Mouse (Mus musculus): Measurements from ENCODE around the gene Srxn1. TPM values are rescaled to one million over a fixed set of nuclear protein-coding genes. Genes with fewer than 3 reads are reported as not detected.

Gene Srxn1
- total and polyA plus RNA-seq, 3 experiments: 19.2 to 35.9 (median 23.9) TPM

DNA sequence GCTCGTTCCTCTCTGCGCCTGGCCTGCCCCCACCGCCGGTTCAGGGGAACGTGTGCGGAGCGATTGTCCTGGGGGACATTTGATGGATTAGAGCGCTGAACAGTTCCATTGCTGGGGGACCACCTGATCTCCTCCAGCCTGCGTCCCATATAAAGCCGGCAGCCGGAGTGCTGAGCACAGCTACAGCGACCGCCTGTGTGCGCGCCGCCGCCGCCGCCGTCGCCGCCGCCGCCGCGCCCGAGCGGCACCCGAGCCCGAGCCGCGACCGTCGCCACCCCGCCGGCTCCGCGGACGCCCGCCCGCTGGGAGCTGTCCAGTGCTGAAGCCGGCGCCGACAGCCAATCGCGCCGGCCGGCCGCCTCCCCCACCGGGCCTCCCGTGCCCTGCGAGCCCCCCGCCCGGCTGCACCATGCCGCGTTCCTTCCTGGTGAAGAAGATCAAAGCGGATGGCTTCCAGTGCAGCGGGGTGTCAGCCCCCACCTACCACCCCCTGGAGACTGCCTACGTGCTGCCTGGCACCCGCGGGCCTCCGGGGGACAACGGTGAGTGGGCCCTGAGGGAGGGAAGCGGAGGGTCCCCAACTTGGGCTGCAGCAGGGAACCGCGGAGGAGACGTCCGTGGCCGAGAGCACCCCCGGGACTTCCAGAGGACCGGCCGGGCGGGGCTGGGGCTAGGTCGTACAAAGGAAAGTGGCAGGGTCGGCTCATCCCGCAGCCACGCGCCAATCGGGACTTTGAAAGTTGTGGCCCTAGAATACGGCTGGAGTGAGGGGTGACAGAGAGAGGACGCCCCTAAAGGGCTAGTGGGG, 23.5 kb upstream of the Srxn1 start:
- H3K27ac ChIP-seq: no peak overlapping the region
- TF ChIP-seq POLR2A (IDR thresholded peaks at IDR 0.05; ENCODE audit: insufficient read depth, low read depth, low read length) (no peak), CTCF (IDR thresholded peaks at IDR 0.05) (no peak), EP300 (IDR thresholded peaks at IDR 0.05; ENCODE audit: insufficient read depth, low read depth, low read length) (no peak)
- 2% methylated on average over 81 of the region's 81 CpGs for WGBS
- intact Hi-C loops (cut with DNase I): loop anchor here (5.0 kb wide), 1 partner anchor 55 kb away; no protein-coding TSS in a partner anchor
- H3K36me3 ChIP-seq (ENCODE audit: control insufficient read depth, insufficient read depth, low read length): no peaks in the 10 kb centered on the region
- H3K4me3 ChIP-seq: 0 out of 2 replicates have a peak overlapping the region, but pooled peaks have one; percentile 29
- no peaks in the 10 kb centered on the region for H3K4me1 ChIP-seq (ENCODE audit: control insufficient read depth, insufficient read depth, low read length)
- peak; percentile 85 to 90 for DNase-seq
- no peak overlapping the region for H3K9ac ChIP-seq (ENCODE audit: low read depth, low read length)
- peaks cover 10% of the 10 kb centered on the region for H3K27me3 ChIP-seq (ENCODE audit: control insufficient read depth, insufficient read depth, low read length)
- H3K79me2 ChIP-seq (replicated peaks; ENCODE audit: control insufficient read depth, insufficient read depth, low read length): no peaks in the 10 kb centered on the region

DNA sequence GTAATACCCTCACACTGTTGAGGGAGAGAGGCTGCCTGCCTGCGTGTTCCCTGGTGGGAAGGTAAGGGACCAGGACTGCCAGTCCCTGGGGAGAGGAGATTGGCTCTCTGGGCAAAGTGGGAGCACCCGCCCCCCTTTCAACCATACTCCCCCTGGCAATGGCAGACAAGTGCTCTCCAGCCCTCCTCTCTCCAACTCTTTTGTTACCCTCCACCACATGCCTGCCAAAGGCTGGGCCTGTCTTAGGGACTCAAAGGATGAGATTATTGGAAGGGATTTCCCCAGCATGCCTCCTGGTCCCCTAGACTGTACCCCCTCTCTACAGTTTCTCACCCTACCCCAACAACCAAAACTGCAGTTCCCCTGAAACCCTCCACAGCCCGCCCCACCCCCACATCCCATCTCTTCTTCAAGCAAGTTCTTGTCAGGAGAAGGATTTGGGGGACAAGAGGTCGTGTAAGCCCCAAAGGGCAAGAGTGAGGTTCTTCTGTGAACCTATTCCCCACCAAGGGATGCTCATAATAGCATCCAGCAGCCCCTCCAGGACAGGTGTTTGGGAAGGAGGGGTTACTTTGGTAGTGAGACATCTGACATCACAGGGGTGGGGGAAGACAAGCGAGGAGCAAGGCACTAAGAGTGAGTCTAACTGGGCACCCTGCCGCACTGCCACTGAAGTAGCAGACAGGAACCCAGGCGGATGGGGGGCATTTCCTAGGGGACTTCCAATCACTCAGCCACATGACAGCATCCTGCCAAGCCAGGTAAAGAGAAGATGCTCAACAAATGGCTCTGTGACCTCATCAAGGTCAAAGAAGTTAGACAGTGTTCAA, 22.6 kb upstream of the Srxn1 start:
- no peaks in the 10 kb centered on the region for H3K36me3 ChIP-seq (ENCODE audit: control insufficient read depth, insufficient read depth, low read length)
- DNase-seq: no peak
- no peaks in the 10 kb centered on the region for H3K79me2 ChIP-seq (replicated peaks; ENCODE audit: control insufficient read depth, insufficient read depth, low read length)
- intact Hi-C loops (cut with DNase I): loop anchor here (5.0 kb wide), 1 partner anchor 55 kb away; no protein-coding TSS in a partner anchor
- H3K27ac ChIP-seq: no peak overlapping the region
- peaks cover 7% of the 10 kb centered on the region for H3K27me3 ChIP-seq (ENCODE audit: control insufficient read depth, insufficient read depth, low read length)
- H3K4me3 ChIP-seq: no peak overlapping the region
- H3K9ac ChIP-seq (ENCODE audit: low read depth, low read length): no peak overlapping the region
- TF ChIP-seq CTCF (IDR thresholded peaks at IDR 0.05) (no peak), EP300 (IDR thresholded peaks at IDR 0.05; ENCODE audit: insufficient read depth, low read depth, low read length) (no peak), POLR2A (IDR thresholded peaks at IDR 0.05; ENCODE audit: insufficient read depth, low read depth, low read length) (no peak)
- H3K4me1 ChIP-seq (ENCODE audit: control insufficient read depth, insufficient read depth, low read length): no peaks in the 10 kb centered on the region
- 21% methylated on average over 7 of the region's 7 CpGs for WGBS

DNA sequence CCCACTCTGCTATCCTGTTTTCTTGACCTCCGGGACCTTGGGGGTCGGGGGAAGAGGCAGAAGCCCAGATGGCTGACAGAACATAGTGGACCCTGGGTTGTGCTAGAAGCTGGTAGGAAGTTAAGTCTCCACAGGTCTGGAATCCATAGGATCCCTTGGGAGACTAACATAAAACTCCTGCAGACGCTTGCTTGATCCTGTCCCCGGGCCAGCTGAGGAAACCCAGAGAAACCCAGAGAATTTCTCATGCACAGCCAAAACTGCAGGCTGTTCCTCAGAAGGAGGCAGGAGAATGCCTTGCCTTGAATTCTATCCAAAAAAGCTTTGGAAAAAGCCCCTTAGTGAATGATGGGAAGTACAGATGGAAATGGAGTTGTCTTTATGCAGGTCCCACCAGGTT, 21.9 kb upstream of the Srxn1 start:
- no peak overlapping the region for H3K4me3 ChIP-seq
- H3K36me3 ChIP-seq (ENCODE audit: control insufficient read depth, insufficient read depth, low read length): no peaks in the 10 kb centered on the region
- H3K4me1 ChIP-seq (ENCODE audit: control insufficient read depth, insufficient read depth, low read length): no peaks in the 10 kb centered on the region
- H3K9ac ChIP-seq (ENCODE audit: low read depth, low read length): no peak overlapping the region
- H3K27ac ChIP-seq: no peak overlapping the region
- H3K27me3 ChIP-seq (ENCODE audit: control insufficient read depth, insufficient read depth, low read length): peaks cover 7% of the 10 kb centered on the region
- intact Hi-C loops (cut with DNase I): loop anchor here (5.0 kb wide), 1 partner anchor 56 kb away; no protein-coding TSS in a partner anchor
- H3K79me2 ChIP-seq (replicated peaks; ENCODE audit: control insufficient read depth, insufficient read depth, low read length): no peaks in the 10 kb centered on the region
- 59% methylated on average over 4 of the region's 4 CpGs for WGBS
- no peak for DNase-seq
- TF ChIP-seq CTCF (IDR thresholded peaks at IDR 0.05) (no peak), POLR2A (IDR thresholded peaks at IDR 0.05; ENCODE audit: insufficient read depth, low read depth, low read length) (no peak), EP300 (IDR thresholded peaks at IDR 0.05; ENCODE audit: insufficient read depth, low read depth, low read length) (no peak)

DNA sequence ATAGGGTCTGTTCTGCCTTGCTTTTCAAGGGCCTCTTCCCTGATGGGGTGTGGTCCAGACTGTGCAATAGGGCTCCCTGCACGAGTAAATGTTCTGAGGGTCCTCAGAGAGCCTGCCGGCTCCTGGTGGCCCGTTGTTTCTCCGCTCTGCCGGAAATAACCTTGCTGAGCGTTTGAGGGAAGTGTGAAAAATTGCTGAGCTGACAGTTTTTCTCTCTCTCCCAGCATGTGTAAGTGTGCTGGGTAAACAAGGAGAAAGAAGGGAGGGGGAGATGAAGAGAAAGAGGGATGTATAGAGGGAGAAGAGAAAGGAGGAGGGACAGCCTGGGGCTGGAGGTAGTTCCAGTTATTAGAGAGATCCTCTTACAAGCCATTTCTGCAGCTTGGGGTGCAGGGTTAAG, 21.0 kb upstream of the Srxn1 start:
- no peak for DNase-seq
- no peak overlapping the region for H3K4me3 ChIP-seq
- no peak overlapping the region for H3K27ac ChIP-seq
- H3K79me2 ChIP-seq (replicated peaks; ENCODE audit: control insufficient read depth, insufficient read depth, low read length): no peaks in the 10 kb centered on the region
- H3K36me3 ChIP-seq (ENCODE audit: control insufficient read depth, insufficient read depth, low read length): no peaks in the 10 kb centered on the region
- intact Hi-C loops (cut with DNase I): loop anchor here (5.0 kb wide), 1 partner anchor 57 kb away; no protein-coding TSS in a partner anchor
- TF ChIP-seq POLR2A (IDR thresholded peaks at IDR 0.05; ENCODE audit: insufficient read depth, low read depth, low read length) (no peak), EP300 (IDR thresholded peaks at IDR 0.05; ENCODE audit: insufficient read depth, low read depth, low read length) (no peak), CTCF (IDR thresholded peaks at IDR 0.05) (no peak)
- WGBS: 54% methylated on average over 6 of the region's 6 CpGs
- peaks cover 5% of the 10 kb centered on the region for H3K27me3 ChIP-seq (ENCODE audit: control insufficient read depth, insufficient read depth, low read length)
- no peak overlapping the region for H3K9ac ChIP-seq (ENCODE audit: low read depth, low read length)
- H3K4me1 ChIP-seq (ENCODE audit: control insufficient read depth, insufficient read depth, low read length): no peaks in the 10 kb centered on the region

DNA sequence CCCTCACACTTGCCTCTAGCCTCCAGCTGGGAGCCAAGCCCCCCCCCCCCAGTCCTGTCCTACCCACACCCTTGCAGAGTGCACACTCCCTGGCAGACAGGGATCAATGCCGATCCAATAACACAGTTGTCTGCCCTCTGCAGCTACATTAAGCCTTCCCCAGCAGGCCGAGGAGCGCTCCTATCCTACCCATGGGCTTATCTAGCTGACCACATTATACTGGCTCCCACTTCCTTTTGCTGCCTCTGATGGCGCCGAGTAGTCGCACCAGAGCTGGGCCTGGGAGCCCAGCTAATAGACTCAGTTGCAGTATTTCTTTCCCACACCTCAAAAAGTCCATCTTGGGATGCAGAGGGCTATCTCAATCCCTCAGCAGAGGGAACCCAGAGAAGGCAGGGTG, 19.9 kb upstream of the Srxn1 start:
- 46% methylated on average over 6 of the region's 6 CpGs for WGBS
- Histone ChIP-seq H3K27me3 (ENCODE audit: control insufficient read depth, insufficient read depth, low read length) (peaks cover 3% of the 10 kb centered on the region), H3K79me2 (replicated peaks; ENCODE audit: control insufficient read depth, insufficient read depth, low read length) (no peaks in the 10 kb centered on the region), H3K4me3 (no peak overlapping the region), H3K9ac (ENCODE audit: low read depth, low read length) (no peak overlapping the region), H3K4me1 (ENCODE audit: control insufficient read depth, insufficient read depth, low read length) (no peaks in the 10 kb centered on the region), H3K36me3 (ENCODE audit: control insufficient read depth, insufficient read depth, low read length) (no peaks in the 10 kb centered on the region), H3K27ac (no peak overlapping the region)
- intact Hi-C loops (cut with DNase I): no loop called here
- TF ChIP-seq POLR2A (IDR thresholded peaks at IDR 0.05; ENCODE audit: insufficient read depth, low read depth, low read length) (no peak), CTCF (IDR thresholded peaks at IDR 0.05) (no peak), EP300 (IDR thresholded peaks at IDR 0.05; ENCODE audit: insufficient read depth, low read depth, low read length) (no peak)
- DNase-seq: no peak

All from heart, adult 2 months (tissue).